Mouse (Mus musculus) E14TG2a.4 (cell line): ENCODE results near the gene Trpv4.

Experiments
- H3K27me3 ChIP-seq: 2 replicates; pipeline ENCODE4 v1.6.1; 2014; ENCODE audit warnings: low read length, control low read depth; ENCODE audit not compliant: insufficient read depth
- H3K36me3 ChIP-seq: 2 replicates; pipeline ENCODE4 v1.6.1; 2014; ENCODE audit warnings: low read length, control low read depth; ENCODE audit not compliant: insufficient read depth
- H3K4me1 ChIP-seq: replicated peaks from 2 replicates; pipeline ENCODE4 v1.6.1; 2014; ENCODE audit warnings: low read depth, low read length, control low read depth
- H3K4me3 ChIP-seq: replicated peaks from 2 replicates; pipeline ENCODE4 v1.5.1; 2014; ENCODE audit warnings: mild to moderate bottlenecking, low read length
- H3K9me3 ChIP-seq: 2 replicates; pipeline ENCODE4 v1.6.1; 2014; ENCODE audit warnings: low read length, control low read depth
- CTCF ChIP-seq: conservative IDR thresholded peaks from 2 replicates; pipeline ENCODE4 v1.5.1; 2014; ENCODE audit warnings: low read length
- NANOG ChIP-seq: IDR thresholded peaks from 2 replicates; pipeline ENCODE4 v1.6.1; 2014; ENCODE audit warnings: borderline replicate concordance, low read length, mixed read lengths
- POU5F1 ChIP-seq: IDR thresholded peaks from 2 replicates; pipeline ENCODE4 v1.6.1; 2014; ENCODE audit warnings: low read length, borderline replicate concordance

Gene Trpv4

GRCm38 (mm10) chr5:114575986-114576605 lies 82.1 kb downstream of the Trpv4 start:
- Histone ChIP-seq H3K4me1 (peaks cover 80% of the 10 kb centered on the region), H3K27me3 (peaks cover 7% of the 10 kb centered on the region; the same call in 1 of the 2 replicates), H3K9me3 (no peaks in the 10 kb centered on the region), H3K4me3 (no peak overlapping the region), H3K36me3 (peaks cover 23% of the 10 kb centered on the region)
- TF ChIP-seq POU5F1 (no peak), NANOG (no peak), CTCF (no peak)

- no peak overlapping the region for H3K4me3 ChIP-seq
- H3K27me3 ChIP-seq, result peaks cover 7% of the 10 kb centered on the region; the same call in 1 of the 2 replicates
- peaks cover 81% of the 10 kb centered on the region for H3K4me1 ChIP-seq
- TF ChIP-seq CTCF (no peak), NANOG (no peak), POU5F1 (no peak)
- peaks cover 23% of the 10 kb centered on the region for H3K36me3 ChIP-seq
- no peaks in the 10 kb centered on the region for H3K9me3 ChIP-seq
Observed at GRCm38 (mm10) chr5:114575530-114575929, 82.7 kb downstream of the Trpv4 start.

- H3K4me3 ChIP-seq, result no peak overlapping the region
- TF ChIP-seq POU5F1 (no peak), CTCF (no peak), NANOG (no peak)
- peaks cover 86% of the 10 kb centered on the region for H3K4me1 ChIP-seq
- H3K36me3 ChIP-seq, result peaks cover 22% of the 10 kb centered on the region
- H3K9me3 ChIP-seq, result no peaks in the 10 kb centered on the region
- H3K27me3 ChIP-seq, result peaks cover 12% of the 10 kb centered on the region; the same call in 1 of the 2 replicates
Observed at GRCm38 (mm10) chr5:114575010-114575409, 83.2 kb downstream of the Trpv4 start.

GRCm38 (mm10) chr5:114573920-114574628 lies 84.1 kb downstream of the Trpv4 start:
- H3K9me3 ChIP-seq, result no peaks in the 10 kb centered on the region
- H3K4me3 ChIP-seq, result no peak overlapping the region
- no peak for TF ChIP-seq NANOG
- TF ChIP-seq CTCF, result no peak
- TF ChIP-seq POU5F1, result no peak
- H3K27me3 ChIP-seq, result peaks cover 20% of the 10 kb centered on the region
- H3K4me1 ChIP-seq, result peaks cover 86% of the 10 kb centered on the region
- H3K36me3 ChIP-seq, result peaks cover 13% of the 10 kb centered on the region

- H3K4me1 ChIP-seq, result peaks cover 87% of the 10 kb centered on the region
- H3K27me3 ChIP-seq, result peaks cover 30% of the 10 kb centered on the region
- H3K9me3 ChIP-seq, result no peaks in the 10 kb centered on the region
- no peak for TF ChIP-seq CTCF
- no peak for TF ChIP-seq NANOG
- no peak for TF ChIP-seq POU5F1
- peak overlapping the region; percentile 77 for H3K4me3 ChIP-seq
- peaks cover 16% of the 10 kb centered on the region for H3K36me3 ChIP-seq
Observed at GRCm38 (mm10) chr5:114572997-114573396, 85.2 kb downstream of the Trpv4 start.
